Mouse (Mus musculus): ENCODE results near the gene Stt3b.

DNA sequence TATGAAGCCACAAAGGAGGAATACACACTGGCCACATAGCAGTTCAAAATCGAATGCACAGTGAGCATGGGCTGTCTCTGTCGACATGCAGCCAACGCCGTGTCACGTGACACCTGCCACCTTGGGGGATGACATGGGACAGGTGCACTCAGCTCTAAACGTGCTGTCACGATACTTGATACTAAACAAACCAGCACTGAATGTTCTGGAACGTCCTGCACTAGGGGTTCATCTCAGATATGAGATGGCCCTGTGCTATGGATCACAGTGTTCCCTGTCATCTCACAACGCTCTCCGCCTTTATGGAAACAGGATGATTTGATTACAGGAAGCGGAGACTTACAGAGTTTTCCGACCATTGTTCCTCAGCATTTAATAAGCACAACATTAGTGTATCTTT is 22.8 kb upstream of the Stt3b start:
- TF ChIP-seq GATA1 (IDR thresholded peaks at IDR 0.05; ENCODE audit: low read length), result no peak
- no peak for TF ChIP-seq TAL1 (IDR thresholded peaks at IDR 0.05; ENCODE audit: low read length)

Data from erythroblast, embryonic 14.5 days (primary cell).